Mouse (Mus musculus): Measurements from ENCODE around the gene Spg20.

Spg20 gene

GRCm38 (mm10) chr3:55152673-55153334 is 40.9 kb downstream of the Spg20 start:
- no peak for DNase-seq

- DNase-seq, result no peak
These were observed 42.3 kb downstream of the Spg20 start for GRCm38 (mm10) chr3:55154163-55154562.

GRCm38 (mm10) chr3:55157413-55157812 is 45.5 kb downstream of the Spg20 start:
- DNase-seq, result no peak

GRCm38 (mm10) chr3:55161144-55161543 is 49.2 kb downstream of the Spg20 start:
- DNase-seq, result no peak

GRCm38 (mm10) chr3:55163510-55163909 is 51.6 kb downstream of the Spg20 start:
- no peak for DNase-seq

- DNase-seq, result no peak
These were observed 60.6 kb downstream of the Spg20 start for GRCm38 (mm10) chr3:55172478-55172877.

- no peak for DNase-seq
These were observed 65.4 kb downstream of the Spg20 start for GRCm38 (mm10) chr3:55177271-55177670.

- no peak for DNase-seq
These were observed 69.9 kb downstream of the Spg20 start, which contains the start of gene Sohlh2 for GRCm38 (mm10) chr3:55181766-55182165. TSS of gene Sohlh2 (plus strand) at chr3:55182028.

All from liver (tissue).